Mouse (Mus musculus): ENCODE data around the gene Arhgap22. TPM values are rescaled to one million over a fixed set of nuclear protein-coding genes. Genes with fewer than 3 reads are reported as not detected.

Arhgap22 gene
- polyA plus RNA-seq, 1 experiment from 2014 or later = 2.8 TPM

DNA sequence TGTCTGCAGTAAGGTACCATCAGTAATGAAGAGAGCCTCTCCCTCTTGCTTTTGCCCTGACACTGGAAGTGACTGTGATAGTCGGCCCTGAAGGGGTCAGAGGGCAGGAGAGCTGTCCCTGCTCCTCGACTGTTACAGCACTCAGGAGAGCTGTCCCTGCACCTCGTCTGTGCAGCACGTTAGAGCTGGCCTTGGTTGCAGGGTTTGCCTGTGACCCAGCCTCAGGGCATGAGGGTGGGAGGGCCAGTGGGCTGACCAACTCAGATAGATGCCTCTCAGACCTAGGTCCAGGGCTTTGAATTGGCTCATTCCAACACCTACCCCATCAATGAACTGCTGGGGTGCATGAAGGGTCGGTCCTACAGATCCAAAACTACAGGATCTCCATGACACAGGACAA lies 5.5 kb upstream of the Arhgap22 start:
- Histone ChIP-seq H3K9me3 (ENCODE audit: control insufficient read depth, low read length) (no peaks in the 10 kb centered on the region), H3K4me2 (replicated peaks) (no peak overlapping the region), H3K9ac (no peak overlapping the region), H3K4me3 (replicated peaks; ENCODE audit: low read length) (no peak overlapping the region), H3K27ac (no peak overlapping the region), H3K4me1 (replicated peaks; ENCODE audit: control insufficient read depth, insufficient read depth, low read length) (no peaks in the 10 kb centered on the region), H3K27me3 (ENCODE audit: control insufficient read depth, insufficient read depth, low read length) (no peaks in the 10 kb centered on the region), H3K36me3 (replicated peaks; ENCODE audit: control insufficient read depth, insufficient read depth) (no peaks in the 10 kb centered on the region)
- ATAC-seq (ENCODE audit: low FRiP score) = no peak
- 45% methylated on average over 5 of the region's 5 CpGs for WGBS
- no peak for DNase-seq (ENCODE audit: low spot score)

DNA sequence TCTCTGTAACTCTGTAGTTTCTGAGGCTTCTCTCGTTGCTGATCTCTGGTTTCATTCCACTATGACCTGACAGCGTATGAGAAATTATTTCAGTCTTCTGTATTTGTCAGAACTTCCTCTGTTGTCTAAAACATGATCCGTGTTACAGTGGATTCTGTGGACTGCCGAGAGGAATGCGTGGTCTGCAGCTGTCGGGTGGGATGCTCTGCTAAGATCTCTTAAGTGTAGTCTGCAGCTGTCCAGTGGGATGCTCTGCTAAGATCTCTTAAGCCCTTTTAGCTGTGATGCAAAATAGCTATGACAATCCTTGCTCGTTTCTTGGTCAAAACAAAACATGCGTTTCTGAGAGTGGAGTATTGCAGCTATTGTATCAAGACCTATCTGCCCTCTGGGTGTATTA lies 3.0 kb upstream of the Arhgap22 start:
- Histone ChIP-seq H3K36me3 (replicated peaks; ENCODE audit: control insufficient read depth, insufficient read depth) (no peaks in the 10 kb centered on the region), H3K27me3 (ENCODE audit: control insufficient read depth, insufficient read depth, low read length) (no peaks in the 10 kb centered on the region), H3K4me3 (replicated peaks; ENCODE audit: low read length) (no peak overlapping the region), H3K4me2 (replicated peaks) (no peak overlapping the region), H3K9ac (no peak overlapping the region), H3K9me3 (ENCODE audit: control insufficient read depth, low read length) (no peaks in the 10 kb centered on the region), H3K4me1 (replicated peaks; ENCODE audit: control insufficient read depth, insufficient read depth, low read length) (no peaks in the 10 kb centered on the region; the same call in 1 of the 2 replicates), H3K27ac (no peak overlapping the region)
- ATAC-seq (ENCODE audit: low FRiP score) = no peak
- WGBS = 82% methylated on average over 8 of the region's 8 CpGs
- DNase-seq (ENCODE audit: low spot score) = no peak

DNA sequence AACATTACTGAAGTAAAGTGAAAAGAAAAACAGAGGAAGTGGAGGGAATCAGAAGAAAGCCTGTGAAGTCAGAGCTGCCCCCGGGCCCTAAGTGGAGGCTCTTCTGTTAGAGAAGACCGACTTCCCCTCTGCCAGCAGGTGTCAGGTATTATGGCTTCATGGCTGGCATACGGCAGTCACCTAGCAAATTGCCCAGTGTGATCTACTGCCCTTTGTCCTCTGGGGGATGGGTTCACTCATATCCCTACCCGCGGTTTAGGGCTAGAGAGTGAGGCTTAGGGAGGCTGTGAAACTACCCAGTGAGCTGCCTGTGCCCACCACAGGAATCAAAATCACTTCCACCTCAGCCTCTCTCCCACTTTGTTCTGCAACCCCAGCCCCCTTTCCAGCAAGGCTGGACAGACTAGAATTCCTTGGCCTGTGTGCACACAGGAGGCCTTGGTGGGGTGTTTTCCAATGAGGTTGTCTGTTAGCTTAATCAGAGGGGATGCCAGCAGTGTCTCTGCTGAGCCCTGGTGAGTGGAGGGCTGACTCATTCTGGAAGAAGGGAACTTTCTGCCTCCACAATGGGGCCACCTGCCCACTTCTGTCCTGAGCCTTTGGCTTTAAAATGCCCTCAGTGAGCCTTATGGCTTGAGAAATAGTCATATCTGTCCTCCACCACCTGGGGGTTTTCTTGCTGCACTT lies 1.4 kb upstream of the Arhgap22 start:
- H3K4me2 ChIP-seq (replicated peaks) = no peak overlapping the region
- H3K4me1 ChIP-seq (replicated peaks; ENCODE audit: control insufficient read depth, insufficient read depth, low read length) = no peaks in the 10 kb centered on the region; the same call in 1 of the 2 replicates
- no peaks in the 10 kb centered on the region for H3K27me3 ChIP-seq (ENCODE audit: control insufficient read depth, insufficient read depth, low read length)
- H3K9ac ChIP-seq = no peak overlapping the region
- no peak overlapping the region for H3K27ac ChIP-seq
- no peaks in the 10 kb centered on the region for H3K36me3 ChIP-seq (replicated peaks; ENCODE audit: control insufficient read depth, insufficient read depth)
- no peak overlapping the region for H3K4me3 ChIP-seq (replicated peaks; ENCODE audit: low read length)
- H3K9me3 ChIP-seq (ENCODE audit: control insufficient read depth, low read length) = no peaks in the 10 kb centered on the region
- WGBS = 65% methylated on average over 5 of the region's 5 CpGs
- DNase-seq (ENCODE audit: low spot score) (no peak), ATAC-seq (ENCODE audit: low FRiP score) (no peak)

DNA sequence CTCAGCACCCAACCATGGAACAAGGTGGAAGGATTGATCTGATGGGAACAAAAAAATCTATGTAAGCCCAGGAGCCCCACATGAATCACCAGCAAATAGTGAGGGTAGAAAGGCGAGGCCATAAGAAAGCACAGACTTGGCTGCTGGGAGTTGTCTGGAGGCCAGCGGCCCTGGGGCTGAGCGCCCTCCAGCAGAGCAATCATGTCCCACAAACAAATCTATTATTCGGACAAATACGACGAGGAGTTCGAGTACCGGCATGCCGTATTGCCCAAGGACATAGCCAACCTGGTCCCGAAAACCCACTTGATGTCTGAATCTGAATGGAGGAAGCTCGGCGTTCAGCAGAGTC lies 892 bp upstream of the Arhgap22 start:
- Histone ChIP-seq H3K27ac (no peak overlapping the region), H3K4me2 (replicated peaks) (no peak overlapping the region), H3K36me3 (replicated peaks; ENCODE audit: control insufficient read depth, insufficient read depth) (no peaks in the 10 kb centered on the region), H3K27me3 (ENCODE audit: control insufficient read depth, insufficient read depth, low read length) (no peaks in the 10 kb centered on the region), H3K9me3 (ENCODE audit: control insufficient read depth, low read length) (no peaks in the 10 kb centered on the region), H3K4me3 (replicated peaks; ENCODE audit: low read length) (no peak overlapping the region), H3K9ac (no peak overlapping the region), H3K4me1 (replicated peaks; ENCODE audit: control insufficient read depth, insufficient read depth, low read length) (no peaks in the 10 kb centered on the region; the same call in 1 of the 2 replicates)
- DNase-seq (ENCODE audit: low spot score) (no peak), ATAC-seq (ENCODE audit: low FRiP score) (no peak)
- WGBS = 89% methylated on average over 12 of the region's 12 CpGs

DNA sequence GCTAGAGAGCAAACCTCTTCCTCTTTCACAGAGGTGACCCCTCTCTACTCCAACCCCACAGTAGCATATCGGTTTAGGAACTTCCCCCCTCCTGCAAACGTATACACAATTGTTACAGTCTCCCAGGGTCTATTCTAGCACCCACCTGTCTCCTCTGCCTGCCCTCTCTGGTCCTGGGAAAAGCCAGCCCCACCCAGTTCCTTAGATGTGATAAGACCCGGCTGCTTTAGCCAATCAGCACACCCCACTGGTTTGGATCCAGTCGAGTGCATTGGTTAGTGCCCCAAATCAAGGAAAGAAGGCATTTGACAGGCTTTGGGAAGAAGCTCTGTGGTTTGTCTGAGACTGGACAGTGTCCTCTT lies 922 bp downstream of the Arhgap22 start:
- H3K36me3 ChIP-seq (replicated peaks; ENCODE audit: control insufficient read depth, insufficient read depth) = no peaks in the 10 kb centered on the region
- H3K27me3 ChIP-seq (ENCODE audit: control insufficient read depth, insufficient read depth, low read length) = no peaks in the 10 kb centered on the region
- no peak overlapping the region for H3K4me3 ChIP-seq (replicated peaks; ENCODE audit: low read length)
- ATAC-seq (ENCODE audit: low FRiP score) (no peak), DNase-seq (ENCODE audit: low spot score) (no peak)
- H3K9ac ChIP-seq = no peak overlapping the region
- 41% methylated on average over 4 of the region's 4 CpGs for WGBS
- H3K4me1 ChIP-seq (replicated peaks; ENCODE audit: control insufficient read depth, insufficient read depth, low read length) = no peaks in the 10 kb centered on the region; the same call in 1 of the 2 replicates
- H3K4me2 ChIP-seq (replicated peaks) = no peak overlapping the region
- no peaks in the 10 kb centered on the region for H3K9me3 ChIP-seq (ENCODE audit: control insufficient read depth, low read length)
- no peak overlapping the region for H3K27ac ChIP-seq

DNA sequence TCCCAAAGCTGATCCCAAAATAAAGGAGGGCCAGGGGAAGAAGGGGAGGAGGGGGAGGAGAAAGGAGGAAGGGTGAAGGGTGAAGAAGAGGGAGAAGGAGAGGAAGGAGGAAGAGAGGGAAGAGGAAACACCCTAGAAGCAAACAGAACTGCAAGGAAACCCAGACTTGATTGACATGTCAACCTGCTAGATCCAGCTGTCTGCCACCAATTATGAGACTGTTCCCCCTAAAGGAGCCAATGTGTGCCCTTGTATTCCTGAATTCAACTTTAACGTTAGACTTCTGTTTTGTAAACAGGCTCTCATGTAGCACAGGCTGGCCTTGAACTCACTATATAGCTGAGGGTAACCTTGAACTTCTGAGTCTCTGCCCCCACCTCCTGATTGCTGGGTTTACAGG lies 1.3 kb downstream of the Arhgap22 start:
- Histone ChIP-seq H3K4me3 (replicated peaks; ENCODE audit: low read length) (no peak overlapping the region), H3K4me2 (replicated peaks) (no peak overlapping the region), H3K9ac (no peak overlapping the region), H3K9me3 (ENCODE audit: control insufficient read depth, low read length) (no peaks in the 10 kb centered on the region), H3K4me1 (replicated peaks; ENCODE audit: control insufficient read depth, insufficient read depth, low read length) (no peaks in the 10 kb centered on the region; the same call in 1 of the 2 replicates), H3K36me3 (replicated peaks; ENCODE audit: control insufficient read depth, insufficient read depth) (no peaks in the 10 kb centered on the region), H3K27me3 (ENCODE audit: control insufficient read depth, insufficient read depth, low read length) (no peaks in the 10 kb centered on the region), H3K27ac (no peak overlapping the region)
- WGBS = 80% methylated on average over 1 of the region's 1 CpGs
- DNase-seq (ENCODE audit: low spot score) (no peak), ATAC-seq (ENCODE audit: low FRiP score) (no peak)

DNA sequence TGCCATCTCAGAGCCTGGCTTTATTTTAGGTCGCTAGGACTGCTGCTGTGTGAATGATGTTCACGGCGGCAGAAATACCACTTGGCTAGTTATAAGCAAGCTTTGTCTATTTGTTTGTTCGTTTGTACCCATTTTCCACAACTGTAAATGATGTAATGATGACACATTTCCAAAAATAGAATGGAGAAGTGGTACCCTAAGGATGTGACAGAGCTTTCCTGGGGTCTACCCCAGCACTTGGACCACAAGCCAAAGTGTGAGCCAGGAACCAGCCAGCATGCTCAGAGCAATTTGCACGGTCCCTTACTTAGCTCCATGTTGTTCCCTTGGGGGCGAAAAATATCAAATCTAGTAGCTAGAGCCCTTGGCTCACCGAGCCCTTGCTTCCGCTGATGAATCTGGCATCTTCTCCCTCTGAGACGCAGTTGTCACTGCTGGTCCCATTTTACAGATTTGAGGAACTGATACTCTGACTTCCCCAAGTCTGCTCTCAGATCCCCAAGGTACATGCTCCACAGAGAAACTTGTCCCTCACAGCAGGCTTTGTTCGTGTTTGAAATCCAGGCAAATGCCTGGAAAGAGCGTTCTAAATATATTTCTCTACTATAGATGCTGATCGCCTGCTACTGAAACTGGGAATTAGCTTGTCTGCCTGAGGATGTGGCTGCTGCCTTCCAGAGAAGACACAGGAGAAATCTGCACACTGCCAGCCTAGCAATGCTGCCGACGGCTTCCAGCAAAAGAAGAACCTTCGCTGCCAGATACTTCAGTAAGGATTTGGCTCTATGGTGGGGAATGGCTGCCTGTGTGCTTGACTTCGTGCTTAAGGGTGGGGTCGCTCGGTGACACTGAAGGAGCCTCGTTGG lies 2.8 kb downstream of the Arhgap22 start:
- no peak for ATAC-seq (ENCODE audit: low FRiP score)
- H3K9me3 ChIP-seq (ENCODE audit: control insufficient read depth, low read length) = no peaks in the 10 kb centered on the region
- WGBS = 85% methylated on average over 19 of the region's 19 CpGs
- no peak overlapping the region for H3K4me2 ChIP-seq (replicated peaks)
- H3K9ac ChIP-seq = no peak overlapping the region
- H3K27ac ChIP-seq = no peak overlapping the region
- no peak overlapping the region for H3K4me3 ChIP-seq (replicated peaks; ENCODE audit: low read length)
- H3K4me1 ChIP-seq (replicated peaks; ENCODE audit: control insufficient read depth, insufficient read depth, low read length) = no peaks in the 10 kb centered on the region; the same call in 1 of the 2 replicates
- H3K27me3 ChIP-seq (ENCODE audit: control insufficient read depth, insufficient read depth, low read length) = no peaks in the 10 kb centered on the region
- no peak for DNase-seq (ENCODE audit: low spot score)
- H3K36me3 ChIP-seq (replicated peaks; ENCODE audit: control insufficient read depth, insufficient read depth) = no peaks in the 10 kb centered on the region

DNA sequence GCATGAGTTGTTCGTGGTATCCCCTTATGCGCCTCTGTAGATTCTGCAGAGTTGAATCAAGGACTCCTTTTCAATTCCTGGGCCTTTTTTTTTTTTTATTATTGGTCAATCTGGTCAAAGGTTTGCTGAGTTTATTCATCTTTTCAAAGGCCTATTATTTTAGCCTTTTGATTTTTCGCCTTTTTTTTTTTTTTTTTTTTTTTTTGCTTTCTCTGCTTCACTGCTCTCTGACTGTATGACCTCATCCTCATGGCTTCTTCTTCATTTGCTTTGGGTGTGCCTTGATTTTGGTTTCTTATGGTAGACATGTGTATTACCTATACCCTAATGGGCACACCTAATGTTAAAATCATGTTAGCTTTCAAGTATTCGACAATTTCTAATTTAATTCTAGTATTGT lies 11.4 kb downstream of the Arhgap22 start:
- no peak for DNase-seq (ENCODE audit: low spot score)
- H3K27ac ChIP-seq = no peak overlapping the region
- H3K9ac ChIP-seq = no peak overlapping the region
- H3K4me3 ChIP-seq (replicated peaks; ENCODE audit: low read length) = no peak overlapping the region
- H3K27me3 ChIP-seq (ENCODE audit: control insufficient read depth, insufficient read depth, low read length) = no peaks in the 10 kb centered on the region
- WGBS = 85% methylated on average over 4 of the region's 4 CpGs
- H3K4me1 ChIP-seq (replicated peaks; ENCODE audit: control insufficient read depth, insufficient read depth, low read length) = no peaks in the 10 kb centered on the region
- no peaks in the 10 kb centered on the region for H3K36me3 ChIP-seq (replicated peaks; ENCODE audit: control insufficient read depth, insufficient read depth)
- no peaks in the 10 kb centered on the region for H3K9me3 ChIP-seq (ENCODE audit: control insufficient read depth, low read length)
- no peak overlapping the region for H3K4me2 ChIP-seq (replicated peaks)
- ATAC-seq (ENCODE audit: low FRiP score) = no peak

DNA sequence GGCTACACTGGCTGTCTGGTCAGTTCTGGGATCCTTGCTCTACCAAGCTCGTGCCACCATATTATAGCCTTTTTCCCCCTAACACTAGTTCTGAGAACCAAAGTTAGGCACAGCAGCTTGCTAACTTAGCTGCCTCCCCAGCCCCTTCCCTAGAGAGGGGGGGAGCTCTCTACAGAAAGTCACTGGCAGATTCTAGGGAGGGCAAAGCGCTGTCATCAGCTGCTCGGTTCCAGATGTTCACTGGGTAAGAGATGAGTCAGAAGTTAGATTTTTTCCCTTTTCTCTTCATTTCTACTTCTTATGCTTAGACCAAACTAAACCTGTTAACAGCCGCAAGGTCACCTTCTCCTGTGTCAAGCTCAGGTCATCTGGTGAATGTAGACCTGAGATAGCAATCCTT lies 16.8 kb downstream of the Arhgap22 start:
- DNase-seq (ENCODE audit: low spot score) (no peak), ATAC-seq (ENCODE audit: low FRiP score) (no peak)
- H3K4me1 ChIP-seq (replicated peaks; ENCODE audit: control insufficient read depth, insufficient read depth, low read length) = no peaks in the 10 kb centered on the region
- H3K27ac ChIP-seq = no peak overlapping the region
- H3K4me2 ChIP-seq (replicated peaks) = no peak overlapping the region
- no peaks in the 10 kb centered on the region for H3K9me3 ChIP-seq (ENCODE audit: control insufficient read depth, low read length)
- no peaks in the 10 kb centered on the region for H3K27me3 ChIP-seq (ENCODE audit: control insufficient read depth, insufficient read depth, low read length)
- H3K4me3 ChIP-seq (replicated peaks; ENCODE audit: low read length) = no peak overlapping the region
- no peaks in the 10 kb centered on the region for H3K36me3 ChIP-seq (replicated peaks; ENCODE audit: control insufficient read depth, insufficient read depth)
- 88% methylated on average over 4 of the region's 4 CpGs for WGBS
- no peak overlapping the region for H3K9ac ChIP-seq

All from hindbrain, embryonic 14.5 days (tissue).